Mouse (Mus musculus) right cerebral cortex, adult 18-20 months (tissue): ENCODE data around the gene Shox2.

Experiments used
- DNase-seq: peaks from one replicate; pipeline ENCODE4 v3.0.0; 2022; ENCODE audit warnings: mixed read lengths

Shox2 gene

DNA sequence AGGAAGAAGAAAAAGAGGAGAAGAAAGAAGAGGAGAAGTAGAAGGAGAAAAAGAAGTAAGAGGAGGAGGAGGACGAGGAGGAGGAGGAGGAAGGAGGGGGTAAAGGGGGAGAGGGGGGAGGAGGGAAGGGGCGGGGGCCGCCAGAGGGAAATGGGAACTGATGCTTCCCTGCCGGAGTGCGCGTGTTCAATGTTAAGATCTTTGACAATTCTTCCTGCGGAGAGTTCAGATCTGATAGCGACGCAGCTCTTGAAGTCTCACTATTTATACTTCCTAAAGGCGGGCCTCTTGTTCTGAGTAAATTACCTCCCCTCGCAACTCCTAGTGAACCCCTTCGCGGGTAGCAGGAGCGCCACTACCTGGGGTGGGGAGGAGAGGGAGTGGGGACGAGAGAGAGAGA is at the start of gene Shox2:
Gene Shox2, minus strand, starts transcription at position 66 of the 400 bp plus-strand sequence.
- no peak for DNase-seq

DNA sequence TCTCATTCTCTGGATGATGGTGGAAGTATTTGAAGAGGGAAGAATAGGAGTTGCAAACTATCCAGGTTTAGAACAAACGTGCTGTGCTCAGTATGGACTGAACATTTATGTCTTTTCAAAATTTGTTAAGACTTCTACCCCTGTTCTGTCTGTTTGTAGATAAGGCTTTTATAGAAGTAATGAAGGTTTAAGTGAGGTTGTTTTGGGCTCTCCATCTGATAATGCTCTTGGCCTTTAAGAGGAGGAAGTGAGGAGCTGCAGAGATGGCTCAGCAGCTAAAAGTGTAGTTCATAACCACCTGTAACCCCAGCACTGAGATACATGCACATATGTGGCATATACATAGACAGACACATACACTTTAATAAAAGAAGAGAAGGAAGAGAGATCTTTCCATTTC is 15.2 kb upstream of the Shox2 start:
- no peak for DNase-seq

DNA sequence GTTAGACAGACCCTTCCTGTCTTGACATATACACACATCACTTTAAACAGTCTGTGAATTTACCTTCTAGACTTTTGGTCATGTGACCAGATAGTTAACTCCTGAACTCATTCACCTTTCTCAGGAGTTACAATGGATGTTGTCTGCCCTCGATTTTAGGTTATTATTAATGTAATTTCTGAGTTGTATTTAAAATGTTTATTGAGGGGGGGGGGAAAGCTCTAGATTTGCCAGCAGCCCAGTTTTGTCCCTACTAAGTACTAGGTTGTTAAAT is 4.7 kb upstream of the Shox2 start:
- no peak for DNase-seq

DNA sequence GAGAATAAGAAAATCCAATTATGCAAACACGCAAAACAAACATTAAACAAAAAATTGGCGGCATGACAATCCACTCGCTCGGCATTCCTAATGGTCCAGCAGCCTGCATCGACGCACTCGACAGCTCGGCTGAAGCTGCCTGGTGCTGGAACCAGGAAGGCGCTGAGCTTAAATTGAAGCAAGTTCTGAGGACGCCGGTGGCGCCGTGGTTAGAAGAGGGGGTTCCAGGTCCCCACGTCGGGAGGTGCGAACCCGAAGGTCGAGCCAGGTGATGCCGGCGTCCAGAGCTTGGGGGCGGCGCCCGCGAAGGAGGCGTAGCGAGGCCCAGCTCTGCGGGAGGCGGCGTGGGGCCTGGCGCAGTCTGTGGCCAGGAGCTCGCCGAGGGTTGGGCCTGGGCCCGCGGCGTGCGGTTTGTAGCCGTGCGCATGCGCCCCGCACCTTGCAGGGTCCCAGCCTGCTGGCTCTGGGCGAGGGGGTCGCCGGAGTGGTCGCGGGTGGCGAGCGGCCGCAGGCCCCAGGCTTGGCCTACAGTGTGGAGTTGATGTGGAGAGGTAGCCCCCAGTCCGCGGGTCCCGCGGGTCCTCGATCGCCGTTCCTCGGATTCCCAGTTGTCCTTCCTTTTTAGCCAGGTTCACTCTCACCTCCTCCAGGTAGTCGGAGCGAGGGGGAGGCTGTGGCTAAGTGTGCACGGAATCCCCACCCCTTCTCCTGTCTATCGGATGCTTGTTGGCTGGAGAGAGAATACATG is 4.1 kb upstream of the Shox2 start:
- peak; percentile 80 for DNase-seq

DNA sequence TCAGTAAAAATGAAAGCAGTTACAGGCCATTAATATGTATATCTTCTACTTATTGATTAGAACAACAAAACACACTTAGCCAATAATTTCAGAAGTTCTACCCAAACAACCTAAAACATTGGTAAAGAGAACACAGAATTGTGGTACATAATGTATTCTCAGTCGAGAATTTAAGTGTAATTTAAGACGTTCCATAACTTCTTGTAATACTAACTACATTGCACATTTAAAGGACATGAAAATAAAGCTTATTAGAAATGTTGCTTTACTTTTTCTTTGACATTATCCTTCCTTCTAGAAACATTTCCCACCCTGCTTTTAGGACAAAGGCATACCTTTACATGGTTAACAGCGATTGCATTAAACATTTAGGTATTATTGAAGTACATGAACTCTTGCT is 1.9 kb upstream of the Shox2 start:
- DNase-seq = no peak

DNA sequence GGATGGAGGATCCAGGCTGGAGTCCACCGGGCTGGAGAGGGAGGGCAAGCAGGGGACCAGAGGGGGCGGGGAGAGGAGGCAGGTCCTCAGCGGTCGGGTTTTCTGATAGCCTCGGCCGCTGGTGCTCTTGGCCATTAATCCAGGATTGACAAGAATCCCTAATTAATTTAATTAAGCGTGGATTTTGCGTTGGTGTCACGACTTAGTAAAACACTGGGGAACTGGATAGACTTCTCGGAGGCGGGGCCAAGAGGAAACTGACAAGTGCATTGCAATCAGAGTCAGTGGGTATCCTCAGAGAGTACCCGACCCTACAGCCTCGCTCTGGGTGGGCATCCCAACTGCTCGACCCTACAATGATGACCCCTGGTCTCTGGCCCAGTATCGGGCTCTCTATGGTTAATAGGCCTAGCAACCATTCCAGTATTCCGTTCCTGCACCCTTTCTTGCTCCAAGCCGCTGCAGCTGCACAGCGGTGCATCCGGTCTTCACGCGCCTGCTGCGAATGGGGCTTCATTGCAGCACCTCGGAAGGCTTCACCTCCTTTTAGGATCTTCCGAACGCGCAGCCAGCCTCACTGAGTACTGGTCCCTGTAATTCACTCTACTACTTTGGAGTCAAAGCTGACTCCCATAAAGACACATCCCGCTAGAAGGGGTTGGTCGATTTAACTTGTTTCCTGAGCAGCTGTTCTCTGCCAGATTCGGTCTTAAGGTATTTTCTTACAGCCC is 775 bp upstream of the Shox2 start:
- no peak for DNase-seq

DNA sequence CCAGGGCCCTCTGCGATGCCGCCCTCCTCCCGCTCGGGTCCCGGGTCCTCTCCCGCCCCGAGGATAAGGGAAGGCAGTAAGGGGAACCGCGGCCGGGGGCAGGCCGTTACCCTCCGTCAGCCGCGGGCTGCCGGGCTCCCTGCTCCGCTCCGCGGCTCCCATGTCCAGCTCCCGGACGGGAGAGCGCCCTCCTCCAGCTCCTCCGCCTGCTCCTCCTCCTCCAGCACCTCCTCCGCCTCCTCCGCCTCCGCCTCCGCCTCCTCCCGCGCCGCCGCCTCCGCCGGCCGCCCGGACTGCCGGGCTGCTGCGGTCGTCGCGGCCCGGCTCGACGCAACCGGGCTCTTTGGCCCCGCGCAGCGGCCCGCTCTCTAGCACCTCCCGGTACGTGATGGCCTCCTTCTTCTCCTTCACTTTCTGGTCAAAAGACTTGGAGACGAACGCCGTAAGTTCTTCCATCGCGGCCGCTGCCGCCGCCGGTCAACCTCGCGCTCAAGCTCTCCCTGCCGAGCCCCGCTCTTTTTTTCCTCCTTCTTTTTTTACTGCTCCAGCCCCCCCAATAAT is 390 bp downstream of the Shox2 start, which contains the start of gene Rsrc1:
Gene Rsrc1, plus strand, starts transcription at position 290 of the 561 bp plus-strand sequence.
- DNase-seq = no peak

DNA sequence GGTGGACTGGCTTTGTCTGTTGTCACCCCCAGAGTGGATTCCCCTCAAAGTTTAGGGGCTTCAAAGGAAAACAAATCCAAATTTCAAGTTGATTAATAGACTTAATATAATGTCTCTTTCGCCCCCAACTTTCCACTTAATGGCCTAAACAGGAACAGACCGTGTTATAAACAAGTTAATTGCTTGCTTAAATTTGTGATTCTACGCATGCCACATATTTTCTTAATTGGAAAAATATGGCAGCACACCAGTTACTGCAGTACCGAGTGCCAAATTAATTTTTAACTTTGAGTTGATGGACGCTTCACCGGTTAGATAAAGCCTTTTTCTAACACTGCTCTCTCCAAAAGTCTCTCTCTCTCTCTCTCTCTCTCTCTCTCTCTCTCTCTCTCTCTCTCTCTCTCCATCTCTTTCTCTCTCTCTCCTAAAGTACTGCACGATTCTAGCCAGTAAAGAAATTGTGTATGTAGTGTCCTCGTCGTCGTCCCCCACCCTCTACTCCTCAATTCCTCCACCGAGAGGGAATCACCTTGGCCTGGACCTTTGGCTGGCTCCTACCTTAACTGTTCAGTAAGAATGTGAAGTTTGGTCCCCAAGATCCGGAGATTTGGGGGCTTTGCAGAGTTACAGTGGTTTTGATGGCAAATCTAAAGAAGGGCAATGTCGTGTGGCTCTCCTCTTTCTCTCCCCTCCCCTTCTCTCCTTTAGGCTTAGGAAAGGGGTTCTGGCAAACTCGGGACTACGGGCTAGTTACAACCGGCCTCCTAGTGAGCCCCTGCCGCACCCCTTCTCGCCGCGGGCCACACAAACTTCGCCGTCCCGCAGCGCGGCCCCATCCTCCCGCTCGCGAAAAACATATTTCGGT is 1.2 kb downstream of the Shox2 start:
- DNase-seq = no peak

DNA sequence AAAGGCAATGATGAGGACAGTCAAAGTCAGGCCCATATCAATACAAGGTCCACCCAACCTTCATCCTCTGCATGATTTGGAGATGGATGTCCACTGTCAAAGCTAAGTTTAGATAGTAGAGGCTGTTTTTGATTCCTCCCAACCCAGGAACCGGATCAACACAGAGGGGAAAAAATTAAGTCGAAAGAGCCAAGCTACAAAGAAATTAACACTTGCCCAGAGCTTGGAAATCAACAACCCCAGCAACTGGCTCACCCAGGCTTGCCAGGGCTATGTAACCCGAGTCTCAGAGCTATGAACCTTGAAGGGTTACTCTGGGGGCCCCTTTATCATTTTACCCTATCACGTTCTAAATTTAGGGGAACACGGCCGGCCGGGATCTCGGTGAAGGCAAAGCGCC is 2.1 kb downstream of the Shox2 start:
- DNase-seq = no peak

DNA sequence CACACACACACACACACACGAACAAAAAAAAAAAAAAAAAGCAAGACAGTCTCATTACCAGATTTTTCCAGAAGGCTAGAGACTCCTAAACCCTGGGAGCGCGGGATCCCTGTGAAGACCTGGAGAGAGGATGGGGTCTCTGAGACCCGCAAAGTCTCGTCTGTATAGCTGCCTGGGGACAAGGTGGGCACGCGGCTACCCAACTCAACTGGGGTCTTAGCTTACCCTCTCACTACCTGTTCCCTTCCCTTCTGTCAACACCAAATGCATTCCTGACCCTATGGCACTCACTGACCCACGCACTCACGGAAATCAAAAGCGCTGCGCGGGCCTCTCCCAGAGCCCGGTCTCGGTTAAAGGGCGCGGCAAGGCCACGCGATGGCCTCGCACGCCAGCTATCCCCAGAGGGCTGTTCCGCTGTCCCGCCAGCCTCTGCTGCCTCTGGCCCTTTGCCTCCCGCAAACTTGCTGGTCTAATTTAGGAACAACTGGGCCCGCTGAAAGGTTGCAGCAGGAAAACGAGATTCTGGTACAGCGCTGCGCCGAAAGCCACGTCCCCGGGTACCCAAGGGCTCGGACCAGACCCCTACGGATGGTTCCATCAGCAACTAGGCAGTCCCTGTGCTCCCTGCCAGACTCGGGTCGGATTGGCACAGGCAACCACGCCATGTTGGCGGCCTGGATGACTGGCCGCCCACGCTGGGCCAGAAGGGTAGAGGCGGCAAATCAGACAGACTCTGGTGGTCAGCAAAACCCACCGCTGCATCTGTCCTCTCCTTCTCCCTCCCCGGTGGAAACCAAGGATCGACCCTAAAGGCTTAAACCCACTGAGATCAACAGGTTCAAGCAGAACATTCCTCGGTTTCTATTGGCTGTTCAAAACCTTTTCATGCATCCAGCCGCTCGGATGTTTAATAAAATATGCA is 2.9 kb downstream of the Shox2 start:
- DNase-seq = no peak

DNA sequence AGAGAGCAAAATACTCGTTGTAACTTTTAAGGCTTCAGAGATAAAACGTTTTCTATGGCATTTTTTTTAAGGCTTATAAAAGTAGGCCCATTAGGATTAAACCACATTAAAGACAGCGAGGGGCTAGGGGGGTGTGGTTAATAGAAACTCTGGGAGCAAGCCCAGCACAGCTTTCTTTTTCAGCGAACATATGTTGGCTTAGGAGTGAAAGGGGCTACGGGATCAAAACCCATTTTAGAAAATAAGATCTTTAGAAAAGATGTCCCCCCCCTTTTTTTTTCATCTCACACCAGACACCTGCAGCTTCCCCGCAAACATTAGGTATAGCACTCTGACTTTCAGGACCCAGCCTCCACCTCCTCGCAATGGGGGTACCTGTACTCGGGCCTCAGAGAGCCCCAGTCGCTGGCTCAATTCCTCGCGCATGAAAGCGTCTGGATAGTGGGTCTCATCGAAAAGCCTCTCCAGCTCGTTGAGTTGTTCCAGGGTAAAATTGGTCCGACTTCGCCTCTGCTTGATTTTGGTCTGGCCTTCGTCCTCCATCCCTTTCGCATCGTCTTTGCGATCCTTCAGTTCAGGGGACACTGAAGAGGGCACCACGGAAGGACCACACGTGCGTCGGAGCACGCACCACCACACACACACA is 3.6 kb downstream of the Shox2 start:
- DNase-seq = no peak

DNA sequence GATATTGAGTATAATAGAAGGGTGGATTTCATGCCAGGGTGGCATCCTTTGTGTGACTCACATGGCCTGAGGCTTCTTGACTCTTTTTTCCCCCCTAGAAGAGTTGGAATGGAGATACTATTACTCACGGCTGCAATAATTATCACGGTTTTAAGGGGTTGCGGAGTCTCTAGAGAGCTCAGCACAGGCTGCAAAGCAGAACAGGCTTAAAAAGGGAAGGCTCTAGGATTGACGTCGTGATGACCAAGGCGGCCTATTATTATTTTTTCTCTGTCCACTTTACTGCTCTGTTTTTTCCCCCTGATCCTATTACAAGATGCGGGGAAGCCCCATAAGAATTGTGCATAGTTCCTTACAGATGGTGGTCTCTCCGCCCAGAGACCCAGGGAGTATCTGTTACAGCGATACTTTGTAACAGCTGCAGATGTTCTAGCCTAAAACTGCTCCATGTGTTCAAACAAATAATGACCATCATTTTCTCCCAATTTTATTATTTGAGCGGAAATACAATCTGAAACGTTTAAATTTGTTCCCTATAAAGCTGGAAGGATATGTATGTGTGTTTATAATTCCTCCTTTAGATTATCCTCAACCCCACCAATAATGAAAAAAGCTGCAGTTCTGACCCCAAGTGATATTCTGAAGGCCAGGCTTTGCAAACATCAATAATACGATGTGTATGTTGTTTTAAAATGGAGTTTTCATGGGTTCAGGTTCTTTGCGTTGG is 4.5 kb downstream of the Shox2 start:
- no peak for DNase-seq

DNA sequence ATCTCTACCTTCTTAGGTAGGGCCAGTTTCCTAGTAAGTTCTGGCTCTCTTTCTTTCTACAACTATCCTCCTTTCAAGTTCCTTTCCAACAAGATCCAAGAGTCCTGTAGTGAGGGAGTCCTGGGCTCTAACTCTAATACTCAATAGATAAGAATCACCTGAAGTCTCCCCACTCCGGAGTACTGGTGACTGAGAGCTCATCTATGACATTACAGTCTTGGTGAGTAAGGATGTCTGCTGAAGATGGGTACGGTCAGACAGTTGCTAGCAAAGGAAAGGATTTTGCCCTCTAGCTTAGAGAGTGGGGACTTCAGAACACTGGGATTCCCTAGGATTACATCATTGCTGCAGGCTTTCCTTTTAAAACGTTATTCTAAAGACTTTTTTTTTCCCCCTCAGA is 7.1 kb downstream of the Shox2 start:
- DNase-seq = no peak

DNA sequence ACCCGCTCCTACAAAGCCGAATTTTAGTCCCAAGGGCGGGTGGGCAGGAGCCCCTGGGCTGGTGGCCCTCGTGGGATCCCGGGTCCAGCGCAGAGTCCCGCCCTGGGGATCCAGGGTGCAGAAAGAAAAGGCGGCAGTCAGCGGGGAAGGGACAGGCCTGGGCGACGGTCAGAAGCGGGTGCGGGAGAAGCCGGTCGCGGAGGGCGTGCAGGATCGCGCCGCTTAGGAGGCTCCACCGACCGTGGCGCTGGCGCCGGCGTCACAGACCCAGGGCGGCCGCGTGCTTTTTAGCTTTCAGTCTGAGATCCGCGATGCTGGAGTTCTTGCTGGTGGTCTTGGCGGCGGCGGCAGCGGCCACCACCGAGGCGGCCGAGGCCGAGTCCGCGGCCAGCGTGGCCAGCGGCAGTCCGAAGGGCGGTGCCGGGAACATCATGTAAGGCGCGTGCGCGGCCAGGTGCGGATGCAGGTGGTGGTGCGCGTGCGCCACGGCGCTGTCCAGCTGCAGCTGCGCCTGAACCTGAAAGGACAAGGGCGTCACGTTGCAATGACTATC is 8.1 kb downstream of the Shox2 start:
- no peak for DNase-seq

DNA sequence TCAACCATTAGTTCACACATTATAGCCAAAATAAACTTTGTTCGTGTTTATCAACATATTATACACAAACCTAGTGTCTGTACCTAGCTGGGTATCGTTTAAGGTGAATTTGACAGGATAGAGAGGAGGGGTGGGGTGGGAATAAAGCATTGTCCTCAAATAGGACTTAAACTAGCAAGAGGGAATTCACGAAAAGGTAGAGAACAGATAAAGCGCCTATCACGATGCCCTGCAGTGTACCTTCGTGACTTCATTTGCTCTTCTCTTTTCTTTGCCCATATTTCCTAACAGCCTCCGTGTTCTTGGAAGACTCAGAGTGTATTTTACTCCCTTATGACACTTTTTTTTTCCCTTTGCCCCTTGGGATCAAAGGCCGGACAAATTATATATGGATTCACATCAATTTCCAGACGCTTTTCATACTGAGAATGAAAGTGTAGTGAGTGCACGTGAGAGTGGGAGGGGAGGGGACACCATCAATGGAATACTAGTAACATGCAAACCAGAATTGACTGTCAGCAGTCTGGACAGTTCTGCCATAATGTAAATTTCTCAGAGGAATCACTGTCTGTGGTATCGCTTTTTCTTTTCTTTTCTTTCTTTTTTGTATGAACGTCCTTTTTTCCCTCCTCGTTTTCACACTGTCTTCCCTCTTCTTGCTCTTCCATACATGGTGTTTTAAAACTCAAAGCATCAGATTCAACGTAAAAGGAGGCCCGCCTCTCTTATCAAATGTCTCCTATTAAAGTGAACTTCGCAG is 9.2 kb downstream of the Shox2 start:
- no peak for DNase-seq

DNA sequence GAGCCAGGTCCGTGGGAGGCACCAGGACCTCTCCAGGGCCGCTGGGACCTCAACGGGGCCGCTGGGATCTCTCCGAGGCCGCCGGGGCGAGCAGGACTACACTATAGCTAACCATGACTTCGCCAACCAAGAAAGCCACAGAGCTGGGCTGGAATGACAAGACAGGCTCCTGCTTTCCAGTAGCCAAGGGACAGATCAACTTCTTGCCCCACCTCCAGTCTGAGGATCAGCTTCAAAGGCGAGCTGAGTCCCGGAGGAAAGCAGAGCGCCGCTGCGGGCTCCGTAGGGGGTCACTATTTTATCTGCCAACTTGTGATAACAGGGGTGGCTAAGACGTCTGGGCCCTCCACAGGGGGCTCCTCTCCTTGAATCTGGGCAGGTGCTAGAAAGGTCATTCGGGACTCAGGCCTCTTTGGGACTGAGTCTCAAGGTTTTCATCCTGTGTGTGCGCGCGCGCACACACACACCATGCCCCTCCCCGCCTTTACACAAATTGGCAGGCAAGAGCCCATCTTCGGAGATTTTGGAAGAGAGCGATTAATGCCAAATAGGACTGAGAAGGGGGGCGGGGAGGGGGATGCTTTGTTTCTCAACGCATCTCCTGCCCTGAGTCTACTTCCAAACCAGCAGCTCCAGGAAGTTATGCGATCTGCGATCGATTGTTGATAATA is 10.8 kb downstream of the Shox2 start:
- no peak for DNase-seq

DNA sequence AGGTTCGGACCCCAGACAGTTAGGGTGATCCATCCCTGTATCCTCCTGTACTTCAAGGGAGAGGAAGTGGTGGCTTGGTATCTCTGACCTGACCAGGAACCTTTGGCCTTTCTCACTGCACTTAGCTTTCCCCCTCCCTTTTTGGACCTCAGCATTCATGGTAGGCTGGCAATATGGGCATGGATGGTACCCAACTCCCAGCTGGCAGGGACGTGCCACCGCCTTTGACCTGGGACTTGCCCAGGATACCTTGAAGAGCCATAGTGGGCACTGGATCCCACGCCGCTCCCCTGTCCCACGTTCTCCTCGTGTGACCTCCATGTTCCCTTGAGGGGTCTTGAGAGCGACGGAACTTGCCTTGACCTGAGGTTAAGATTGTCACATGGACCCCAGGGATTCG is 11.3 kb downstream of the Shox2 start:
- no peak for DNase-seq

DNA sequence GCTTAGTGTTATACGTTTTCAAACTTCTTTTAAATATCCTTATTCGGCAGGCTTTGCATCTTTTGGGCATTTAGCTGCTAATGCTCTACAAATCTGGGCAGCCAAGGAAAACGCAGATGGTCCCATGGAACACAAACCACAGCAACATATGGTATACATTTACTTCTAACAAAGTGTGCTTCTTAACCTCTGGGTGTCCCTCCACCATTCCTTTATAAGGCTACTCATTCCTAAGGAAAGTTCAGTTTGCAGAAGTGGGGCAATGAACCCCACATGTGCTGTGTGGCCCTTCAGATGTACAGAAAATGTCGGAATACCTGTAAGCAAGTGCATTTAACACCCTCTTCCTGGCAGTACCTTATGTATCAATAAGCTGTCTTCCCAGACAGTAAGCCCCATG is 14.1 kb downstream of the Shox2 start:
- no peak for DNase-seq

DNA sequence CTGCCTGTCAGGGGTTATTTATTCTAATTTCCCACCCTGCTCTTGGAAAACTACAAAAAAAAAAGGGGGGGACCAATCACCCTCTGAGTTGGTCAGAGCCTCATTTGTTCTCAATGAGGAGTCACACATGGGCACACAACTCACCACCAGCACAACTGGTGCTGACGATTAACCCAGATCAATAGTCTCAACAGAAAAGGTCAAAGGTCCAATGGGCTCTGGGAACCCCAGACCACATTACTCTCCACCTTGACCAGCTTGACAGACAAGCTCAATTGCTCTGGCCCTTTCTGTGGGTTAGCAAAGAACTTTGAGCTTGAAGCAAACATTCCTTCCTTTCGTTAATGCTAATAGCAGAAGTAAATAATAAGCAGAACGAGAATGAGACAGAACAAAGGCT is 16.7 kb downstream of the Shox2 start:
- DNase-seq = no peak
